Mouse (Mus musculus) gastrocnemius, postnatal 4 days (tissue): Measurements from ENCODE around the gene Gm10340. TPM values are rescaled to one million over a fixed set of nuclear protein-coding genes. Genes with fewer than 3 reads are reported as not detected.
"Not testable (repeated sequence)": the region's sequence is repeated elsewhere in the genome, so short reads cannot be mapped to it uniquely, and the experiment has no call there.

Experiments
- DNase-seq, 2 experiments: peaks; one replicate each; pipeline ENCODE4 v3.0.0; 2021 to 2022; ENCODE audit warnings: low spot score in 2 of 2, mixed read lengths in 2 of 2
- long read RNA-seq, 2 experiments: library from polyadenylated mRNA; stranded (forward); transcript quantifications; one replicate each; pipeline ENCODE4 v2.0.0; 2021
- total RNA-seq, 2 experiments: library from RNA; stranded (reverse); gene quantifications; 2 replicates each; pipeline ENCODE4 v1.2.3; 2021

Gm10340 gene
- not detected for total RNA-seq
- long read RNA-seq, experiment 1, result 0 reads
- long read RNA-seq, experiment 2, result 0 reads

- not testable (repeated sequence) for DNase-seq
Measured at GRCm38 (mm10) chr14:3133697-3134096, at the start of gene Gm10340. Gm10340 (plus strand) TSS chr14:3133997.

- DNase-seq, result not testable (repeated sequence)
Measured at GRCm38 (mm10) chr14:3116051-3116450, 17.7 kb upstream of the Gm10340 start.

- not testable (repeated sequence) for DNase-seq
Measured at GRCm38 (mm10) chr14:3187955-3188354, 54.2 kb downstream of the Gm10340 start, which contains the start of gene Gm5795. Gm5795 (plus strand) TSS chr14:3188255.

Other genes starting within 250 kb of the Gm10340 start
- gene Gm2888, start 104.0 kb upstream of the Gm10340 start, total RNA-seq, result not detected
- under 1 TPM; 0.39 to 0.47 TPM for gene Gm2897, start 84.7 kb upstream of the Gm10340 start, total RNA-seq
- gene Gm5795, start 54.3 kb downstream of the Gm10340 start, total RNA-seq, result not detected
- 1 to 10 TPM; 1.9 to 2.0 TPM for gene D830030K20Rik, start 74.5 kb downstream of the Gm10340 start, total RNA-seq
- gene Gm2956, start 198.6 kb downstream of the Gm10340 start, total RNA-seq, result not detected